Mouse (Mus musculus) mouse trophoblast stem cell (cell line): ENCODE measurements at regions not wholly inside any gene's neighbourhood (a gene's known extent, or its start where the extent isn't known, plus 50 kb on each side); places are given as distances from the start of the nearest gene placed in this dataset.
"Not testable (repeated sequence)": the region's sequence is repeated elsewhere in the genome, so short reads cannot be mapped to it uniquely, and the experiment has no call there.

Experiments
- in situ Hi-C, 2 experiments: fragments of 300-500 bp; cut with MseI, MboI; formaldehyde crosslinking; loops; 2 replicates in 1 of 2; 3 replicates in 1 of 2; pipeline ENCODE4 v1.15.1; 2025

DNA sequence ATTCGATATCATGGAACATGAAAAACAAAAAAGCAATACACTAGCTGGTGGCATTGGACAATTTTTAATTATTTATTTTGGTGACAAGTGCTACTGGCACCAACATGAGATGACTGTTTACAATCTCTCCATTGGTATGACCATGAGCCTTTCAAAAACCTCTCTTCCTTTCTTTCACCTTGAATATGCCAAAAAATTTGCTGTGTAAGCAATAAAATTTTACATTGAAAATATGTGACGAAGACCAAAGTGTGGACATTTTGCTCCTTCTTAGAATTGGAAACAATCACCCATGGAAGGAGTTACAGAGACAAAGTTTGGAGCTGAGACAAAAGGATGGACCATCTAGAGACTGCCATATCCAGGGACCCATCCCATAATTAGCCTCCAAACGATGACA, 83.4 kb upstream of the Gm49339 start:
- in situ Hi-C loops = not testable (repeated sequence)

DNA sequence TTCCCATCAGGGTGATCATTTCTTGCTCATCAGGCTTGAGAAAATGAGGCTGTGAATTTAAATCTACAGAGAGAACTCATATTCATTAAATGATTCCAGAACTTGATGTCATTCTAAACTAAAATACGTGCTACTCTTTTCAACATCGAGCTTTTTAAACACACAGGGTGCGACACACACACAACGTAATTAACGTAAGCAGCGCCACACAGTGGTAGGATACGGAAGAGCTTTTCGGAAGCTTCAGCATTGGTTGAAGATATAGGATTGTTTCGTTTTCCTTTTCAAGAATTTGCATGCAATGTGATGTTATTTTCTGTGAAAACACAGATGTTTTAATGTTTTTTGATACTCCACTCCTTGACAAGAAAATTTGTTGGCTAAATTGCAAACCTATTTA, 75.3 kb upstream of the Gm49339 start:
- in situ Hi-C loops = loop anchor here (10.0 to 25.0 kb wide), 4 partner anchors 493 to 700 kb away; no protein-coding TSS in a partner anchor

DNA sequence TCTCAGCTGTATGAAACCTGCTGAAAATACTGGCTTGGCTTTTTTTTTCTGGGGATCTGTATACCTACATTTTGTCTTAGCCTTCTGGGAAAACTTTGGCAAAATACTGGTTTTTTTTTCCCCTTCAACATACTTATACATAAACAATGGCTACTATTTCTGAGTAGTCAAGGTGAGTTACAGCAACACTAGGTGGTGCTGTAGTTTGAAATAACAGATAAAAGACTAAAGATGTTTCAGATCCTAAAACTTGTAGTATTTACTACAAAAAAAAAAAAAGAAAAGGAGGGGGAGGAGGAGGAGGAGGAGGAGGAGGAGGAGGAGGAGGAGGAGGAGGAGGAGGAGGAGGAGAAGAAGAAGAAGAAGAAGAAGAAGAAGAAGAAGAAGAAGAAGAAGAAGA, 67.6 kb upstream of the Gm49339 start:
- in situ Hi-C loops = loop anchor here in 1 of 2 experiments (25.0 kb wide), 2 partner anchors 500 to 700 kb away; no protein-coding TSS in a partner anchor

DNA sequence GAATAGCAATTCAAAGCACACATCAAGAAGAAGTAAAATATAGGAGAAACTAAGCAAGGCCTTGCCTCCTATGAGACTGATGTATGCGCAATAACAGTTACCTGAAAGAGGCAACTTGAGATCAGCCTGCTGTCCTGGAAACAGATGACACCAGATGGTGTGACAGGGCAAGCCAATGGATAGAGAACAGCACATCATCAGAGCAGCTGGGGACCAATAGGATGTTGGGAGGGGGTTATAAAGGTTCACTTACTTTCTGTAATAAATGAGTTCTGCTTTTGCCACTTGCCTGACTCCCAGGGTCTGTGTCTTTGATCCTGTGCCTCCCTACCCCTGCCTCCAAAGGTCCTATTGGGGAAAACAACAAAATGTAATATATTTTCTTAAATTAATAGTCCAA, 65.9 kb upstream of the Gm49339 start:
- in situ Hi-C loops = loop anchor here in 1 of 2 experiments (25.0 kb wide), 2 partner anchors 502 to 702 kb away; no protein-coding TSS in a partner anchor

DNA sequence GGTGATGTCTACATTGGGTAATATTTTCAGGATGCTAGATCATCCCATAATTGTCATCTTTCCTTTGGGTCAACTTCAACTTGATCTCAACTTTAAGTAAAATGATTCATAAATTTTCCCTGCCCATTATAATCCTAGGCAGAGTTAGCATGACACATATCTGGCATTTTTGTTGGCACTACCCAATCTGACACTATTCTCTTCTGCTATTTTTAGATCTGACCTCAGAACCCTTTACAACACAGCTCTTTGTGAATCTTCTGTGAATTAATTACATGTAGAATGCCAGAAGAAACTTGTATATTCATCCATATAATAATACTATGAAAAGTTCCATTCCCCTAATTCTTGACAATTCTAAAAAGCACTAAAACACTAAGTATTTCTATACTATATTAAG, 63.7 kb upstream of the Gm49339 start:
- in situ Hi-C loops = loop anchor here in 1 of 2 experiments (25.0 kb wide), 2 partner anchors 504 to 704 kb away; no protein-coding TSS in a partner anchor

DNA sequence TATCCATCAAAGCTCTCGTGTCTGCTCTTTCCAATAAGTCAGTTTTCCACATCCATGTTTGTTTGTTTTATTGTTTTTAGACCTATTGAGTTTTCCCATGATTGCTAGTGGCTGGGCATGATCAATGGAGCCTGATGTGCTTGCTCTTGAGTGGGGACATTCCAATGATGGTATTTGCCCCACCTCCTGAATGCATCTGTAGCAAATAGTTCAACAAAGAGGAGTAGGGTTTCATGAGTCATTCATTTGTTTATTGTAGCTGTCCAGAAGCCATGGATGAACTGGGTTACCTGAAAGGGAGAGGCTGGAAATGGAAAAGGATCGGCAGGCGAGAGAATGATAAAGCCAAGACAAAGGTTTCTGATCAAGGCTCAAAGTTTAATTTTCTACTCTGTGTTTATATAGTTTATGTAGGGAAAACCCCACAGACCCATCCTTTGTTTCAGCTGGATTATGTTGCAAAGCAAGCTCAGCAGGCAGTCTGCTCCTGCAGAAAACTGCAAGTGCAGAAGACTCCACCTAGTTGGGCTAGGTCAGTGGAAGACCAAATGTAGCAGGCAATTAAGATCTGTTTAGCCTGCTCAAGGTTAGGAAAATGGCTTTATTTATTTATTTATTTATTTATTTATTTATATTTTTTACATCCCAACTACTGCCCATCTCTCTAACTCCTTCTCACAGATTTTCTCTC, 63.0 kb upstream of the Gm49339 start:
- in situ Hi-C loops = loop anchor here in 1 of 2 experiments (25.0 kb wide), 2 partner anchors 505 to 705 kb away; no protein-coding TSS in a partner anchor

DNA sequence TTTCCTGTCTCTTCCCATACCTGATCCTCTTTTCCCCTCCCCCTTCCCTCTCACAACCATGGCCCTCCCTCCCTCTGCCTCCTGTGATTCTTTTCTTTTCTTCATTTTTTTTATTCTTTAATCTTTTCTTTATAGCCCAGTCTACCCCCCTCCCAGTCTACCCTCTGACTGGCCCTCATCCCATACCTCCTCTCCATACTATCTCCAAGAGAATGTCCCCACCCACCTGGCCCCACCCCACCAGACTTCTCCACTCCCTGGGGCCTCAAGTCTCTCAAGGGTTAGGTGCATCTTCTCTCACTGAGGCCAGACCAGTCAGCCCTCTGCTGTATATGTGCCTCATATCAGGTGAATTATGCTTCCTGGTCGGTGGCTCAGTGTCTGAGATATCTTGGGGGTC, 61.9 kb upstream of the Gm49339 start:
- in situ Hi-C loops = loop anchor here in 1 of 2 experiments (25.0 kb wide), 2 partner anchors 506 to 706 kb away; no protein-coding TSS in a partner anchor

DNA sequence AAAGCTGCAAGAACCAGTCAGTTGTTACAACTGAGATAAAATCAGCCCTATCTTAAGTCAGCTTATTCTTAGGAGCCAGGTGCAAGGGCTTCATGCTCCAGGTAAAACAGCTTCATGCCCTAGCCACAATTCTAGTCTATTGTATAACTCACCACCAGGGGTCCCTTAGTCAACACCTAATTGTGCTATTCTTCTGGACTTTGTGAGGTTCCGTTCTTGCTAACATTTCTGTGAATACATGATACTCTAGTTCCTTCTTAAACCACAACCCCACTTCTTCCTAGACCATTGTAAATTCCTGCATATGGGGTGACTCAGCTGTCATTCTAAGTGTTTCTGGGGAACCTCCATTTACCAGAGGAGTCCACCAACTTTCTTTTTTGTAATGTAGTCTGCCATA, 57.9 kb upstream of the Gm49339 start:
- in situ Hi-C loops = loop anchor here in 1 of 2 experiments (25.0 kb wide), 2 partner anchors 510 to 710 kb away; no protein-coding TSS in a partner anchor
